ENCODE assay signal across 9 mouse cellular contexts in the genomic region with DNA sequence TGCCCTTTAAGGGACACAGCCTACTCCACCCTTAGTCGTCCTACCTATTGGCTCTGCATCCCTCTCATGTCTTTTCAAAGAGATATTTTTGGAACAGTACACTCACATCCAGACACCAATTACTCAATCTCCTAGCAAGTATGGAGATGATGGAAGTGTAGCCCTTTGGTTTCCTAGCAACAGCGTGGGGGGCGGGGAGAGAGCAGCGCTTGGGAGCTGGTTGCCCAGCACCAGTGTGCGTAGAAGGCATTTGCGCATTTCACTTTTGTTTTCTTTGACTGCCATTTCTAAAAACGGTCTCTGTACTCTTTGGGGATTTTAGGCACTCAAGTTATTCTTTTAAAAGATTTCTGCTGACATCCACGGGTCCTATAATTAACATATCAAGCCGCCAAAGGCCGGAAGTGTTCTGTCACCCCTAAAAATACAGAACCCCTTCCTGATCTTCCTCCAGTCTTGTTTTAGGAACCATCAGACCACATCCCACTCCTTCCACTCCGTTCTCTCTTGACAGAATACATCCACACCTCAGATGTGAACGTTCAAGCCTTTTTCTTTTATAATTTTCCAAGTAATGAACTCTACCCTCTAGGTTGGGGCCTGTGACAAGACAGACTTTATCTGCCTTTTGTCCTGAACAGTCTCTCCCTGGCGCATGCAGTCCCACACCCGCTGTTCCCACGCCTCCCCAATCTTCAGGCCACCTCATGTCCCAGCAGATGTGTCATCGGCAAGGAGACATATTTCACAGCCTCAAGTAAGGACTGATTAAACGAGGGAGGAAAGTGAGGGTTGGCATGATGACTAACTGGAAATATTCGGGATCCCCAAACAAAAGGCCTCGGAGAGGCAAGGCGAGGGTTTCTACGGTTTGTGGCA.
DNase-seq lines count a peak whose midpoint lies in the region; ATAC-seq and TF ChIP-seq lines count a peak whose summit lies in the region.
"Had no signal": no experiment of that assay in that cellular context is flagged by ENCODE, and none has a peak within 500 bp of the region (broad histone marks: within the 10 kb centered on the region; RNA-seq: fewer than 3 reads in every experiment).

No protein-coding gene starts in this region.

- no peak overlapping the region for H3K4me3 ChIP-seq in cerebellum, adult 2 months (replicated peaks; ENCODE audit: insufficient read depth, low read depth, low read length)
- no peak overlapping the region for H3K4me3 ChIP-seq in midbrain, embryonic 14.5 days (replicated peaks; ENCODE audit: low read depth, low read length)
- no peak overlapping the region for H3K4me3 ChIP-seq in intestine, postnatal 0 days (ENCODE audit: low read depth, low read length)
- H3K4me3 ChIP-seq: limb, embryonic 15.5 days had no signal

- peak; percentile 83 for ATAC-seq in midbrain, embryonic 14.5 days (ENCODE audit: low FRiP score, low TSS enrichment)
- no peak for ATAC-seq in intestine, postnatal 0 days

- no peaks in the 10 kb centered on the region for H3K36me3 ChIP-seq in midbrain, embryonic 14.5 days (ENCODE audit: control insufficient read depth, insufficient read depth, low read length)
- no peaks in the 10 kb centered on the region for H3K36me3 ChIP-seq in intestine, postnatal 0 days (ENCODE audit: control insufficient read depth, insufficient read depth)
- H3K36me3 ChIP-seq: limb, embryonic 15.5 days had no signal

- peak overlapping the region; percentile 34 for H3K4me2 ChIP-seq in midbrain, embryonic 14.5 days (ENCODE audit: low read length)
- H3K4me2 ChIP-seq in intestine, postnatal 0 days (replicated peaks; ENCODE audit: low read depth) = no peak overlapping the region
- H3K4me2 ChIP-seq: limb, embryonic 15.5 days had no signal

- WGBS in cerebellum, adult 2 months = 41% methylated on average over 21 of the region's 21 CpGs
- WGBS in midbrain, embryonic 14.5 days = 24% methylated on average over 21 of the region's 21 CpGs
- WGBS in intestine, postnatal 0 days = 60% methylated on average over 21 of the region's 21 CpGs

- peak; percentile 19 to 36 for DNase-seq in cerebellum, adult 2 months
- DNase-seq in cerebellum, adult 11 months = no peak
- DNase-seq in embryo, embryonic 10.5 days (ENCODE audit: low spot score) = peak; percentile 79
- peak; percentile 10 to 32 for DNase-seq in heart, adult 9 months (ENCODE audit: low spot score in 2 of 2)
- DNase-seq in layer of hippocampus, postnatal 25 days (ENCODE audit: extremely low spot score in 1 of 2, low spot score in 1 of 2) = peak; percentile 71 to 90
- DNase-seq in midbrain, embryonic 14.5 days = peak; percentile 95
- DNase-seq in urinary bladder, postnatal 10 days (ENCODE audit: low spot score) = no peak

- no peak overlapping the region for H3K27ac ChIP-seq in cerebellum, adult 2 months (ENCODE audit: insufficient read depth, low read length)
- H3K27ac ChIP-seq in midbrain, embryonic 14.5 days (replicated peaks; ENCODE audit: low read depth, low read length) = peak overlapping the region; percentile 87
- no peak overlapping the region for H3K27ac ChIP-seq in intestine, postnatal 0 days (ENCODE audit: low read depth, low read length)
- H3K27ac ChIP-seq: limb, embryonic 15.5 days had no signal

- no peak overlapping the region for H3K9ac ChIP-seq in midbrain, embryonic 14.5 days (replicated peaks; ENCODE audit: low read length)
- no peak overlapping the region for H3K9ac ChIP-seq in intestine, postnatal 0 days (ENCODE audit: low read depth, low read length)
- H3K9ac ChIP-seq: limb, embryonic 15.5 days had no signal

- H3K27me3 ChIP-seq in cerebellum, adult 2 months (ENCODE audit: control insufficient read depth, insufficient read depth, low read length) = no peaks in the 10 kb centered on the region
- no peaks in the 10 kb centered on the region for H3K27me3 ChIP-seq in midbrain, embryonic 14.5 days (ENCODE audit: control insufficient read depth, insufficient read depth, low read length)
- H3K27me3 ChIP-seq in intestine, postnatal 0 days (replicated peaks; ENCODE audit: control insufficient read depth, insufficient read depth, low read length) = no peaks in the 10 kb centered on the region
- H3K27me3 ChIP-seq: limb, embryonic 15.5 days had no signal

- no peak for TF ChIP-seq POLR2A in cerebellum, adult 2 months (IDR thresholded peaks at IDR 0.05; ENCODE audit: borderline replicate concordance, insufficient read depth, low read length)

- no peak for TF ChIP-seq CTCF in cerebellum, adult 2 months (IDR thresholded peaks at IDR 0.05; ENCODE audit: borderline replicate concordance, insufficient read depth, low read depth, low read length)
- TF ChIP-seq CTCF in intestine, postnatal 0 days (IDR thresholded peaks at IDR 0.05; ENCODE audit: low read depth) = no peak

- H3K4me1 ChIP-seq in cerebellum, adult 2 months (ENCODE audit: control insufficient read depth, insufficient read depth, low read length) = no peaks in the 10 kb centered on the region
- peaks cover 34% of the 10 kb centered on the region for H3K4me1 ChIP-seq in midbrain, embryonic 14.5 days (ENCODE audit: control insufficient read depth, insufficient read depth, low read length)
- no peaks in the 10 kb centered on the region for H3K4me1 ChIP-seq in intestine, postnatal 0 days (replicated peaks; ENCODE audit: control insufficient read depth, insufficient read depth, low read length)
- H3K4me1 ChIP-seq: limb, embryonic 15.5 days had no signal

- no peaks in the 10 kb centered on the region for H3K9me3 ChIP-seq in midbrain, embryonic 14.5 days (ENCODE audit: control insufficient read depth, low read length)
- H3K9me3 ChIP-seq in intestine, postnatal 0 days (ENCODE audit: control insufficient read depth) = no peaks in the 10 kb centered on the region
- H3K9me3 ChIP-seq: limb, embryonic 15.5 days had no signal

Comparison
In these comparisons a context has a peak if more than half of its experiments do, and no peak if none do; other contexts are left out.
1. DNase-seq: peak in cerebellum, adult 2 months (2 of 2), embryo, embryonic 10.5 days (single experiment), heart, adult 9 months (2 of 2), layer of hippocampus, postnatal 25 days (2 of 2) and midbrain, embryonic 14.5 days (single experiment); none in cerebellum, adult 11 months (single experiment) and urinary bladder, postnatal 10 days (single experiment).